Mouse (Mus musculus): ENCODE results near the gene Strn3.

GRCm38 (mm10) chr12:51663011-51663410 is 28.7 kb downstream of the Strn3 start:
- no peak for TF ChIP-seq E2F4 (IDR thresholded peaks at IDR 0.05; ENCODE audit: insufficient read depth)
- TF ChIP-seq POLR2A (IDR thresholded peaks at IDR 0.05; ENCODE audit: insufficient read length, low read depth): no peak
- no peak for TF ChIP-seq CEBPB (IDR thresholded peaks at IDR 0.05; ENCODE audit: insufficient read depth, poor library complexity, severe bottlenecking)
- TF ChIP-seq REST (IDR thresholded peaks at IDR 0.05; ENCODE audit: insufficient read depth, insufficient read length): no peak
- no peak for TF ChIP-seq MYOD1 (IDR thresholded peaks at IDR 0.05; ENCODE audit: control insufficient read depth in 1 of 3, insufficient read length in 2 of 3, low read depth in 2 of 3)
- TF ChIP-seq USF1 (IDR thresholded peaks at IDR 0.05; ENCODE audit: low read depth): no peak
- no peak for TF ChIP-seq MAX (IDR thresholded peaks at IDR 0.05; ENCODE audit: low read depth)
- TF ChIP-seq POLR2AphosphoS2 (IDR thresholded peaks at IDR 0.05; ENCODE audit: insufficient read length, low read depth): no peak
- TF ChIP-seq MYOG (IDR thresholded peaks at IDR 0.05; ENCODE audit: control insufficient read depth in 1 of 3, insufficient read depth in 1 of 3, insufficient read length in 2 of 3, low read depth in 2 of 3): no peak
- TF ChIP-seq SRF (IDR thresholded peaks at IDR 0.05; ENCODE audit: control insufficient read depth, insufficient read length, low read depth): no peak
- no peak for TF ChIP-seq TCF12 (IDR thresholded peaks at IDR 0.05; ENCODE audit: insufficient read depth, poor library complexity, severe bottlenecking)
- no peak for TF ChIP-seq TCF3 (IDR thresholded peaks at IDR 0.05; ENCODE audit: insufficient read length, low read depth)

All from myocyte (in vitro differentiated cells).